Mouse (Mus musculus) testis, adult 2 months (tissue): ENCODE measurements around the gene Gm1527.

Experiments used
- CTCF ChIP-seq: fragments of 200-500 bp; IDR thresholded peaks from 2 replicates; pipeline ENCODE4 v1.5.1; 2012; ENCODE audit warnings: low read depth, mild to moderate bottlenecking, inconsistent platforms, low read length, moderate library complexity; ENCODE audit not compliant: control insufficient read depth, insufficient read depth, insufficient replicate concordance
- POLR2A ChIP-seq: fragments of 200-500 bp; IDR thresholded peaks from 2 replicates; pipeline ENCODE4 v1.6.1; 2012; ENCODE audit warnings: low read depth, mild to moderate bottlenecking, inconsistent platforms, low read length, moderate library complexity; ENCODE audit not compliant: control insufficient read depth

- TF ChIP-seq CTCF: no peak
- no peak for TF ChIP-seq POLR2A
Observed at GRCm38 (mm10) chr3:28843231-28843630, 49.2 kb upstream of the Gm1527 start.
